Mouse (Mus musculus): Measurements from ENCODE around the gene Lzts2.
"Not testable (repeated sequence)": the region's sequence is repeated elsewhere in the genome, so short reads cannot be mapped to it uniquely, and the experiment has no call there.

Gene Lzts2

DNA sequence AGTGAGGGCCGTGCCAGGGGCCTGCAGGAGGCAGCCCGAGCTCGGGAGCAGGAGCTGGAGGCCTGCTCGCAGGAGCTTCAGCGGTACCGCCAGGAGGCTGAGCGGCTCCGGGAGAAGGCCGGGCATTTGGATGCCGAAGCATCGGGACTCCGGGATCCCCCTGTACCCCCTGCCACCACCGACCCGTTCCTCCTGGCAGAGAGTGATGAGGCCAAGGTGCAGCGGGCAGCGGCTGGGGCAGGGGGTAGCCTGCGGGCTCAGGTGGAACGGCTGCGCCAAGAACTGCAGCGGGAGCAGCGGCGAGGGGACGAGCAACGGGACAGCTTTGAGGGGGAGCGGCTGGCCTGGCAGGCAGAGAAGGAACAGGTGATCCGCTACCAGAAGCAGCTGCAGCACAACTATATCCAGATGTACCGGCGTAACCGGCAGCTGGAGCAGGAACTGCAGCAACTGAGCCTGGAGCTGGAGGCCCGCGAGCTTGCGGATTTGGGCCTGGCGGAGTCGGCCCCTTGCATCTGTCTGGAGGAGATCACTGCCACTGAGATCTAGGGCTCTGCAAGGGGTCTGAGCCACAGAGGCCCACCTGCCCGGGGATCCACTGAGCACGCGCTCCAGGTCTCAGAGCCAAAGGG, 11.8 kb downstream of the Lzts2 start:
- no peak for DNase-seq (ENCODE audit: low spot score in 2 of 2)

DNA sequence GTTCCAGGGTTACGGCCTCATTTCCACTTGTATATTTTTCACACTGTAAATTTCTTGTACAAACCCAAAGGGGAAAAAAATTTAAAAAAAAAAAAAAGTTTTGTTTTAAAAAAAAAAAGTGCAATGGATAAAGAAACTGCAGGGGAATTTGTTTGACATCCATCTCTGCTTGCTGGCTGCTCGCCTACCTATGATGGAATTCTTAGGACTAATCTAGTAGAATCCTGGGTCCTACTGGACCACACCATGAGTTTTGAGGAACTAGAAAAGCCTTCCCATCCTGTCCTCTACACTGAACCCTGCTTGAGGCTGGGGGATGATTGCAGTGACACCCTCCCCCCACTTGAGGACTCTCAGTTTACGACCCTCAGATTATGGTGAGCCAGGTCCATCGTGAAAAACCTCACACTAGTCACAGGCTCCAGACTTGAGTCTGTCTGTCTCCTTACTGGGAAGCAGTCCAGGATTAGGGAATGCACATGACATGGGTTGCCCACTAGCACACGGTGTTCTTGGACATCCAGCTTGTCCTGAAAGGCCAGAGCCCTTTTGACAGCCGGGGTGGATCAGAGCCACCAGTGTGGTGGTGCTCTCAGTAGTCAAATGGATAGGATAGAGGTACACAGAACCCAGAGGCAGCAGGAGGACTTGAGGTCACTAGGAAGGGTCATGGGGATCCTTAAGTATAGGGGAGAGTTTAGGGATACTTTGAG, 12.9 kb downstream of the Lzts2 start:
- no peak for DNase-seq (ENCODE audit: low spot score in 2 of 2)

DNA sequence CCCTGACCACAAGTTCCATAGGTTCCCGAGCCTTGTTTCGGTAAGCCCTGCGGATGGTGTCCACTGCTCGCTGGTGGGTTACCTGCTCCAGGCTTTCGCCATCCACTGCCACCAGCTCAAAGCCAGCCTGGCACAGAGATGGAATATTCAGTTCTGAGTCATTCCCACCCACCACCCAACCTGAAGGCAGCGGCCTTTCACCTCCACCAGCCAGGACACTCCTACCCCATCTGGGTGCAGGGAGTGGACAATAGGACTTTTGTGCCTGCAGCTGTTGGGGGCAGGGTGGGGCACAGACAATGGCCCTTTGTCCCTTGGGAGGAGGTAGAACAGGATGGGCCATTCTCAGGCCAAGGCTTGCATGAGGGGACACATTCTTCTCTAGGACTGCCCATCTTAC, 13.6 kb downstream of the Lzts2 start:
- DNase-seq (ENCODE audit: low spot score in 2 of 2): no peak

DNA sequence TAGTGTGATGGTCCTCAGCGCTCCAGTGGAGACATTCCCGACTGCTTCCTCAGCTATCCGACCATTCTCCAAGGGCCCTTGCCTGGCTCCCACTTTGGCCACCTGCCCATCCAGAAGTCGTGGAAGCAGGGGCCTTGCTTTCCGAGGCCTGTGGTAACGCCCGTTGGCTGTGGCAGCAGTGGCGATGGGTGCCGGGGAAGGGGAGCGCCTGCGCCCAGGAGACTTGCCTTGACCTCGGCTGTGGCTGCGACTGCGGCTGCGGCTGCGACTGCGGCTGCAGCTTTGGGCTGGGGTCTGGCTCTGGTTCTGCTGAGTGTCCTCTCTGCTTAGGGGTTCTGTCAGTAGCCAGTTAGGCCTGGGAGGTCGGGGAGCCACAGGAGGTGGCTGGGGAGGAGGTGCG, 14.5 kb downstream of the Lzts2 start:
- no peak for DNase-seq (ENCODE audit: low spot score in 2 of 2)

DNA sequence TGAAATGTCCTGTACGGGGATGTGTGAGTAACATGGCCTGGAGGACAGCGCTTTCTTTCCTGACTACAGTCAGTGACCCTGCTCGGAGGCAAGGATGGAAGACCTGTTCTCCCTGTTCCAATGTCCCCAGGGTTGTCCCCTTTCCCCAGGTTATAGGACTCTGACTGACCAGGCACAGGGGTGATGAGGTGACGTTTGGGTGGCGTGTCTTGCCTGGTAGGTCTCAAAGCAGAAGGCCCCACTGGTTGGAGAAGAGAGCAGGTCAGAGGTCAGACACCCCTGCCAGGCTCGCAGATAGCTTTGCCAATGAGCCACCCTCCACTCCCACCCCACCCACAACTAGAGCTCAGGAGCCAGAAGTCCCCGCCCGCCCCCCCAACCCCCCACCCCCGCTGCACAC, 15.4 kb downstream of the Lzts2 start:
- DNase-seq (ENCODE audit: low spot score in 2 of 2): no peak

DNA sequence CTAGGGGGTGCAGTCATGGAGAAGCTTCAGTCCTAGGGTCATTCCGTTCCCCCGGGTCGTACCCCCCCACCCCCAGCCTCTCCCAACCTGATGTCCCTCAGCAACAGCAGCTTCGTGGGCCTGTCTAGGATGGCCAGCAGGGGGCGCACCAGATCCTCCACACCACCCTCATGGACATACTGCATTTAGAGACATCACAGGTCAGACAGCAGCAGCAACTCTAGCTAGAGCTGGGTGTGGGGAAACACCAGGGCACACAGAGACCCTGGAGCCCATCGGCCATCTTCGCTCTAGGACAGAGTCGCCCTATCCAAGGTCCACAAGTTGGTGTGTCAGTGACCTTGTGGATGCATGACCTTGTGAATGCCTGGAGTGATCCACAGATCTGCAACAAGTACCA, 15.9 kb downstream of the Lzts2 start:
- DNase-seq (ENCODE audit: low spot score in 2 of 2): no peak

DNA sequence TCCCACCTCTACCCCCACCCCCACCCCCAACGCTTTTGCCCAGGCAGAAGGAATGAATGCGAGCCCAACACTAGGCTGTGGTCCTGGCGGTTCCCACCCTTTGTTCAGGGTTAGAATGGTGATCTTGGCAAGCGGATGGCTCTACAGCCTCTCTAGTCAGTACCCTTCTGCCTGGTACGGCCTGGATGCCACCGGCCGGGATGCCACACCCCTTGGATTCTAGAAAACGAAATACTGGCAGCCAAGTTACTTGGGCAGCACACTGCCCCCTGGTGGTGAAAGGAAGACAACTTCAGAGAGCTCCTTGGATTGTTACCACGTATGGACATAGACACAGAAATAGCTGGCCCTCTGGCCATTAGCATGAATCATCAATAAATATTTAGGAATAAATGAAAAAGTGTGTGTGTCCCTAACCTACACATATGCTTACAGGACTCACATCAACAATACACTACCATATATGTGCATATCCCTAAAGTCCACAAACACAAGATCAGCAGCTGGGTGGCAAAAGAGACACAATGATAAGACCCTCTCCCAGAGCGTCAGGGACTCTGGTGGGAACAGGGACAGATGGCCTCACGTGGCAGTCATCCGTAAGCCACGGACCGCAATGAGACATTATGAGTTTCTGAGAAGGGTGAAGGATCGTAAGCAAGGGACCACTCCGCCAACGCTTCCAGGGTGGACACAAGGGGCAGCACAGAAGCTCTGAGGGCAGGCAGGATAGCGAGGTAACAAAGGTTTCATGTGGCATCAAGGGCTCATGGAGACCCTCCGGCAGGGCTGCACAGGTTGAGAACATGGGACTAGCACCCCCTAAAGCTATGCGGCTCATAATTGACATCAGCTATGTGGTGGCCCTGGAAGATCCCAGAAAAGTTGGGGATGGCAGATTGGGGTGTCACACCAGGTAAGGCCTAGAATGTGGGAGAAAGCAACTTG, 16.8 kb downstream of the Lzts2 start:
- peak in 1 of 2 experiments; percentile 77 for DNase-seq (ENCODE audit: low spot score in 2 of 2)

DNA sequence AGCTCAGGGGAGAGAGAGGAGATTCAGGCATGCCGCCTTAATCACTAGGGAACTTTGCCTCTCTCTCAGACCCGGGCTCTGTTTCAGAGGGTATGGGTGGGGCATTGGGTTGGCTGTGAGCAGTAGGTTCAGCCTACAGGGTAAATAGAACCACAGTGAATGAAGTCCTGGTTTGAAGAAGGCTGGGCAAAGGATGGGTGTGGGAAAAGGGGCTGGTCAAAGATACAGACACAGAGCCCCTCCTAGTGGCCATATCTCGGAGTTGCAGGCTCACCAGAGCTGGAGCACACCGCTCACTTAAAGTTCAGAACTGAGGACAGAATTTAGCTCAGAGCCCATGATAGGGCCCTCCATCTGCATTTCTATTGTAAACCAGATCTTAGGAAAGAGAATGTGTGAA, 17.6 kb downstream of the Lzts2 start:
- peak in 1 of 2 experiments; percentile 74 for DNase-seq (ENCODE audit: low spot score in 2 of 2)

DNA sequence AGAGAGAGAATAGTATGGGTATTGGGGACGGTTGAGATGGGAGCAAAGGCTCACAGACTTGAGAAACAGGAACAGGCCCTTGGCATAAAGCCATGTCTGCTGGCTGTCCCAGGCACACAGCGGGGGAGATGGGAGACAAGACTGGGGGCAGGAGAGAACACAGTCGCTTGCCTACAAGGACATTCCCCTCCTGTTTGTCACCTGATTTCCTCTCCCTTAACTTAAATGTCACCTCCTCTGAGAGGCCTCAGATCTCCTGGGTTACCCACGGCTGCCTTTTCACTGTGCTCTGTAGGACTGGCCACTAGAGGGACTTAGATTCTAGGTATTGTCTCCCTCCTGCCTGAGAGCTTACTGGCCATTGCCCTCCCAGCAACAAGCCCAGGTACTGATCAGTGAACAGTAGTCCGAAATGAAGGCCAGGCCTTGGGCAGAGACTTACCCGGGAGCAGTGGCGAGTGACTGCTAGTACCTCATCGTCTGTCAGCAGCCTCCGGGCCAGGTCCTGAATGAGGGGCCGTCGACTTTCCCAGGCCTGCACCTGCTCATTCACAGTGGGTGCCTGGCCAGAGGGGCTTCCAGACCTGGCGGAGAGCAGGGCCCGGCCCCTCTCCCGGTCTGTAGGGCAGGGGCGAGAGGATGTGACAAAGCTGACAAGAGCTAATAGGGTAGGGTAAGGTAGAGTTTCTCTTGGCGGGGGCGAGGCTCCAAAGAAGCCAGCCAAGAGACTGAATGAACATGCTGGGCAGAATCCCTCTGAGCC, 18.5 kb downstream of the Lzts2 start:
- DNase-seq (ENCODE audit: low spot score in 2 of 2): no peak

DNA sequence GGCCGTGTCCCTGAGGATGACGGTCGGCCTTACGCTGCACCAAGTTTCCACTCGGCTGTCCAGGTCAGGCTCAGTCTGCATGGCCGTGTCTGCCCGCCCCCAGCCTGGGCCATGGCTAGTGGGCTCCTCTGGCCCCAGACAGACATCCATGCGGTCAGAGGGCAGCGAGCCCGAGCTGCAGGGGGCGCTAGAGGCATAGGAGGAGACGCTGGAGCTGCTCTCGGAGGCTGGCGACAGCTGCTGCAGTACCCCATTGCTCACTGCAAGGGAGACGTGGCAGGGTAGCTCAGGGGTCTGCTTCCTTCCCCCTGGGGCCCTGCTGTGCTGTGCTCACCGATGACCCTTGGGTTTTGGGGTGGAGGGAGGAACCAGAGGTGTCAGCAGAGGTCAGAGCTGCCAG, 22.7 kb downstream of the Lzts2 start:
- DNase-seq (ENCODE audit: low spot score in 2 of 2): no peak

DNA sequence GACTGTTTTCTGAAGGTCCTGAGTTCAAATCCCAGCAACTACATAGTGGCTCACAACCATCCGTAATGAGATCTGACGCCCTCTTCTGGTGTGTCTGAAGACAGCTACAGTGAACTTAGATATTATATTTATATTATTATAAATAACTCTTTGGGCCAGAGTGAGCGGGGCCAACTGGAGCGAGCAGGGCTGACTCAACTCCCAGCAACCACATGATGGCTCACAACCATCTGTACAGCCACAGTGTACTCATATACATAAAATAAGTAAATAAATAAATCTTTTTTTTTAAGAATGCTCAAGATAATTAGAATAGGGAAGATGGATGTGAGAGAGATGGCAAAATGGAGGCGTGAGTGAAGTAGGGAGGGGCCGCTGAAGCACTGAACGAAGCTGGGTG, 24.0 kb downstream of the Lzts2 start:
- not testable (repeated sequence) for DNase-seq (ENCODE audit: low spot score in 2 of 2)

DNA sequence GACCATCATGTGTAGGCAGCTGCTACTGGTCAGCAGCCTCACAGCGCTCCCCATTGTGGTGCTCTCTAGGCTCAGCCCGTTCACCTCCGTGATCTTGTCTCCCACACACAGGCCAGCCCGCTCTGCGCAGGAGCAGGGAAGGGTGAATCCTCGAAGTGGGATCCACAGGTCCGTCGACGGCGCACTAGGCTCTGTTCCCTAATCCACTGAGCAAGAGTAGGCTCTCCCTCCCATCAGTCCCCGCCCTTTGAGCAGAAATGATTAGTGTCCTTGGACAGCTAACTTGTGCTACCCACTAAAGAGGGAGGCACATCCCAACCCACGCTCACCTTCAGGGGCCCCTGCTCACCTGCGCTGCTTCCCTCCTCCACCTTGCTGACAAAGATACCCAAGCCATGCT, 26.0 kb downstream of the Lzts2 start:
- DNase-seq (ENCODE audit: low spot score in 2 of 2): no peak

DNA sequence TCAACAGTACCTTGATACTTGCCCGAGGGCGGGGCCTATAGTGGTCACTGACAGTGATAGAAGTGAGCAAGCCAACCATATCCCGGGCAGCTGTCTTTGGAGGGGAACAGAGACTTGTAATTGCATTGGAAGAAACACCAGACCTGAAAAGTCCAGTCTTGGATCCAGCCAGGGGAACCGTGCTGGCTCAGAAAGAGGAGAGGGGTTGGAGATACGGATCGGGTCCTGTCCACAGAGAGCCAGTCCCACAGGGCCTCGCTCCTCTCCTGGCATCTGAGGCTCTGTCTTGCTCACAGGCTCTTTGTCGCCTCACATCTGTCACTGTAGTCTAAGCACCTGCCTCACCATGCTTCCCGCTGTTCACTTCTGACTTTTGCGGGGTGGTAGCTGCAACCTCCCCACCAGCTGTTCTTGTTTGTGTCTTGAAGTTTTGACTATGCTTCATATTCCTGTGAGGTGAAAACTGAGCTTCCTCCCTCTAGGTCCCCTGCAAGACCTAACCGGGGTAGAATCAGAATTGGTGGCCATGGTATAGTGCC, 30.2 kb downstream of the Lzts2 start:
- DNase-seq (ENCODE audit: low spot score in 2 of 2): no peak

DNA sequence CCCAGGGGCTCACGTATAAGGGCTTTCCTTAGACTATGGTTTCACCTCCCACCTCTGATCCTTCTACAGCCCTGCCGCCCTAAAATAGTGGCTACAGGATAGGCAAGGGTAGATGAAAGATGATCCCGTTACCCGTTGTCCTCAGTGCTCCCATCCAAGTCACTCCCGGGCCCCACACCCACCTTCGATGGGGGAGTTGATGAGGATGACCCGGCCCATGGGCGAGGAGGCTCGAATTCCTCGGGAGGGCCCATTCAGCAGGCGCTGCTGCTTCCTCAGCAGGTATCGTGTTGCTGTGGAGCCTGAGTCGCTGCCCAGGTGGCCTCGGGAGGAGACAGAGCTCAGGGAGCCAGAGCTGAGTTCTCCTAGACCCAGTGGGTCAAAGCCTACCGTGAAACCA, 31.0 kb downstream of the Lzts2 start:
- no peak for DNase-seq (ENCODE audit: low spot score in 2 of 2)

DNA sequence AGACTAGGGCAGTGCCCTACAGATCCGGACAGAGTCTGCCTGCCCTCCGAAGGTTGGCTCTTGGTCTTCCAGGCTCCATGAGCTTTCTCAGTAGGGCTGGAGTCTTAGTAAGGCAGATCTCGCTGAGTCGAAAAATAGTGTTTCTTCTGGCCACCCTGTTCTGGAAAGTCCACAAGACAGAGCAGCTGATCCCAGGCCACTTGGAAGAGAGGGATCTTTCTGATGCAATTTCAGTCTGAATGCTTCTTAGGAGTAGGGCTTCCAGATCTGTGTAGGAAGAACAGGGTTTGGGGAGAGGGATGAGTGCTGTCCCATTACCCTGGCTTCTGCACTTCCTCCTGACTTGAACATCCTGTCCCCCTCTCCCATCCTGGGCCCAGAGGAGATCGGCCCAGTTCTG, 31.4 kb downstream of the Lzts2 start, which contains the start of gene Pdzd7:
Pdzd7 (minus strand) TSS at position 67 of the 400 bp plus-strand sequence.
- no peak for DNase-seq (ENCODE audit: low spot score in 2 of 2)

DNA sequence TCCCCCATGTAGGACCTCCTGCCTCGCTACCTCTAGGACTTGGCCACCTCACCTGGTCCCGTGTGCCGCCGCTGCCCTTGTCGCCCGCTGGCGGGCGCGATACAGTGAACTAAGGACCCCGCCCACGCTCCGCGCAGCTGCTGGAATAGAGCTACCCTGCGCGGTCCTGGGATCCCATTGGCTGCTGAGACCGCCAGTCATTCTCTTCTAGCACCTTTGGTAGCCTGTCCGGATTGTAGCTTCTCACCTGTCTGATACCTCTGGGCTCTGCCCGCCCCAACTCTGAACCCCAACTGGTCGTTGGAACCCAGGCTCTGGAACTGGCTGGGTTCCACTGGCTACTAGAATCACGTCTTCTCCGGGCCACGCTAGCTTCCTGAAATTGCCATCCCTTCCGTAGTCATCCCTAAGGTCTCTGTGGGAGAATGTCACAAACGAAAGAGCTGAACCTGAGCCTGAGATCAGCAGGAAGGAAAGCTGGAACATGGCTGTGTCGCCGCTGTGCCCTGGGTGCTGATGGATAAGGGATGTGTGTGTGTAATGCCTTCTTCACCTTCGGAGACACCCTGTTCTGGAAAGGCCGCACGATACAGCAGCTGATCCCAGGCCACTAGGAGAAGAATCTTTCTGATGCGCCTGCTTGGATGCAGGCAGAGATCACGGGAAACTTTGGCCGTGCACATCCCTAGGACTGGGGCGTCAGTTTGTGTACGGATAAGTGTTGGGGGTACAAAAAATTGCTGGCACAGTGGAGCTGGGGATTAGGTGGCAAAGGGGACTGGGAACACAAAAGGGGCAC, 32.5 kb downstream of the Lzts2 start:
- DNase-seq (ENCODE audit: low spot score in 2 of 2): peak; percentile 84 to 85

DNA sequence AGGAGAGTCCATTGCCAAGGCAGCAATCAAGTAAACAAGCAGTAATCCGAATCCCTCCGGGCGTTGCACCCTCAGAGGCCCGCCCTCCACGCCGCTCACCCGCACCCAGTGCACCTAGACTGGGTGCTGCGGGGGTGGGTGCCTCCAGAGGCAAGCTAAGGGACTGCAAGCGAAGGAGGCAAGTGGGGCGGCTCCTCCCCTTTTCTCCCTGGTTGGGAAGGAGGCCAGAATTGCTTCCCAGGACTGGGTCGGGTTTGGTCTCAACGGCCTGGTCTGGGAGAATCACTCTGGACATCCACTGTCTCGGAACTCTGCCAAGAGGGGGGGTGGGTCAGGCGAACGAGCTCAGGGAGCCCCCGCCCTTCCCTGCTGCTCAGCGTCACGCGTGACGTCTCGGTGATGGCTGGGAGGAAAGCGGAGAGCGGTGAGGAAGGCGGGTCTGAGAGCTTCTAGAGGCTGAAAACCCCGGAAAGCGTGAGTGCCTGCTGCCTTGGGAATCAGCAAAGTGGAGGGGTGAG, 33.3 kb downstream of the Lzts2 start, which contains the start of gene Sfxn3:
Sfxn3 (plus strand) TSS at position 87 of the 518 bp plus-strand sequence.
- peak; percentile 93 to 94 for DNase-seq (ENCODE audit: low spot score in 2 of 2)

DNA sequence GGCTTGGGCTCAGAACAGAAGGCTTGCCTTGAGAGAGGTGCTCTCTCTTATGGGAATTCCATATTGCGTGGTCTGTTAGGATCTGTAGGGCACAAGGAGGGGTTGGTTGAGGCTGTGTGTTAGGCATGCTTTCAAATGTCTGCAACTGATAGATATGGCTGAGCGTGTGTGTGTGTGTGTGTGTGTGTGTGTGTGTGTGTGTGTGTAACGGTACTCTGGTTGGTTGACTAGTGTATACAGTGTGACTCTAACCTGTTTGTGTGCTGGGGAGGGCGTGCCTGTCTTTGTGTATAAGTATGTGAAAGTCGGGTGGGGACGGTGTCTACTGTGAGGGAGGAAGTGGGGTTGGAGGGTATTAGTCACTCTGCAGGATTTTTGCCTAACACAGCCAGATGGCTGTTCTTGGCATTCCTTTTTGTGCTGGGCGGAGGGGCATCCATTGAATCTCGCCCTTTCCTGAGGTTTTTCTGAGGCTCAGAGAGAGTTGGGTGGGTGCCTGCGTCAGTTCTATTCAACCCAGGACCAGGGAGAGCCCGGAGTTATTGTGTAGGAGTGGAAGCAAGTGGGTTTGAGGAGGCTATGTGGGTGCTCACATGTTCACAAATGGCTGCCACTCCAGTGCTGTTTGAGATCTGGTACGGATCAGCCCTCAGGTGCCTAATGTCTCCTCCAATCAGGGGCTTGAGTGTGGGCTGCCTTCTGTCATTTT, 33.9 kb downstream of the Lzts2 start:
- DNase-seq (ENCODE audit: low spot score in 2 of 2): peak; percentile 58 to 80

DNA sequence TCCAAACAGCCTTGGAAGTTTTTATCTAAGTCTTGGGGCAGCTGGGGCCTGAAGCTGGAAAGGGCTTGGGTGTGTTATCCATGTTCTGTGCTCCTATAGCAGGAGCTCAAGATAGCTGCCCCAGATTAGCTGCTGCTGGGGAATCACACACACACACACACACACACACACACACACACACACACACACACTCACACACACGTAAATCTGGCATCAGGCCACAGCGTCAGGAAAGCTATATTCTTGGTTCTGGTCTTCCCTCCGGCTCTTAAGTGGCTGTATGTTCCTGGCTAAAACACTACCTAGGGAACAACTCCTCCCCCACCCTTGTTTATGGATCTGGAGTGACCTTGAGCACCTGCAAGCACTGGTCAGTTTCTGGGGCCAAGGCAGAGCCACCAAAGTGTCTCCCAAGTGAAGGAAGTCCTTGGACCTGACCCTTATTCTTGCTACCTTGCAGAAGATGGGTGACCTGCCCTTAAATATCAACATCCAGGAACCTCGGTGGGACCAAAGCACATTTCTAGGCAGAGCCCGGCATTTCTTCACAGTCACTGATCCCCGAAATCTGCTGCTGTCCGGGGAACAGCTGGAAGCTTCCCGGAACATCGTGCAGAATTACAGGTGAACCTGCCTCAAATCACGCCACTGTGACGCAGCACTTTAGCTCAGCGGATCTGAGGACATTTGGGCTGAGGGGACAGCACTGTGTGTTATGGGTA, 34.6 kb downstream of the Lzts2 start:
- DNase-seq (ENCODE audit: low spot score in 2 of 2): no peak

Data from frontal cortex, postnatal 10 days (tissue).